Mouse (Mus musculus) liver, embryonic 12.5 days (tissue): ENCODE measurements around the gene Galnt2. TPM values are rescaled to one million over a fixed set of nuclear protein-coding genes. Genes with fewer than 3 reads are reported as not detected.
A peak's percentile ranks its signal among the peaks of the same experiment; 100 is the strongest.

ENCODE experiments used
- ATAC-seq: fragments of 200-750 bp; cut with Nextera tagmentation; 2 replicates; pipeline ENCODE4 v1.8.0; 2017; ENCODE audit warnings: moderate number of reproducible peaks, mild to moderate bottlenecking, moderate library complexity
- H3K27ac ChIP-seq: fragments of 300-500 bp; sonication (generic); 2 replicates; pipeline ENCODE4 v1.5.1; 2016; ENCODE audit warnings: mild to moderate bottlenecking
- H3K27me3 ChIP-seq: fragments of 300-500 bp; sonication (generic); replicated peaks from 2 replicates; pipeline ENCODE4 v1.6.1; 2016; ENCODE audit warnings: mild to moderate bottlenecking, moderate library complexity
- H3K36me3 ChIP-seq: fragments of 300-500 bp; sonication (generic); 2 replicates; pipeline ENCODE4 v1.6.1; 2016; ENCODE audit warnings: mild to moderate bottlenecking, moderate library complexity
- H3K4me1 ChIP-seq: fragments of 300-500 bp; sonication (generic); 2 replicates; pipeline ENCODE4 v1.6.1; 2016
- H3K4me2 ChIP-seq: fragments of 300-500 bp; sonication (generic); 2 replicates; pipeline ENCODE4 v1.6.1; 2016; ENCODE audit warnings: mild to moderate bottlenecking, moderate library complexity
- H3K4me3 ChIP-seq: fragments of 300-500 bp; sonication (generic); 2 replicates; pipeline ENCODE4 v1.5.1; 2016; ENCODE audit warnings: mild to moderate bottlenecking, moderate library complexity
- H3K9ac ChIP-seq: fragments of 300-500 bp; sonication (generic); 2 replicates; pipeline ENCODE4 v1.6.1; 2016; ENCODE audit warnings: mild to moderate bottlenecking, moderate library complexity
- H3K9me3 ChIP-seq: fragments of 300-500 bp; sonication (generic); replicated peaks from 2 replicates; pipeline ENCODE4 v1.6.1; 2016; ENCODE audit warnings: mild to moderate bottlenecking, moderate library complexity
- WGBS: fragments of 180-500 bp; shearing (Covaris S2); methylation state at CpG from one replicate; pipeline ENCODE4 v1.1.7; 2016; ENCODE audit not compliant: insufficient replicate concordance; 5-methylcytosine and 5-hydroxymethylcytosine counted together
- polyA plus RNA-seq: library from polyadenylated mRNA; unstranded; fragments of >200 nt; fragmentation: Nextera tagmentation; extraction: Ambion mirVana; gene quantifications from 2 replicates; pipeline ENCODE4 v1.2.1, GENCODE M21; 2016

Galnt2 gene
- 36.6 and 37.5 TPM in 2 replicates for polyA plus RNA-seq

DNA sequence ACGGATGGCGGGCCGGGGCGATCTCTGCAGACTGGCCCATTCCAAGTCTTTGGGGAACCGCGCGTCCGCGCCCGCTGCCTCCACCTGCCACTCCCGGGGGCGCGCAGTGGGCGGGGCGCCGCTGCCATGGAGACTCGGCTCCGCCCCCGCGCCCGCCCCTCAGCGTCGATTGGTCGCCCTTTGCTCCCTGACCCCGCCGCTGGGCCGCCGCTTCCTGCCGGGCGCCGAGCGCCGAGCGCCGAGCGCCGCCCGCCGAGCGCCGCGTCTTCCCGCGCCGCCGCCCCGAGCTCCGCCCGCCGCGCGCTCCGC, at the start of gene Galnt2:
Gene Galnt2, plus strand, starts transcription at position 216 of the 309 bp plus-strand sequence.
- under 1% methylated on average over 46 of the region's 53 CpGs for WGBS
- ATAC-seq: peak; percentile 87

DNA sequence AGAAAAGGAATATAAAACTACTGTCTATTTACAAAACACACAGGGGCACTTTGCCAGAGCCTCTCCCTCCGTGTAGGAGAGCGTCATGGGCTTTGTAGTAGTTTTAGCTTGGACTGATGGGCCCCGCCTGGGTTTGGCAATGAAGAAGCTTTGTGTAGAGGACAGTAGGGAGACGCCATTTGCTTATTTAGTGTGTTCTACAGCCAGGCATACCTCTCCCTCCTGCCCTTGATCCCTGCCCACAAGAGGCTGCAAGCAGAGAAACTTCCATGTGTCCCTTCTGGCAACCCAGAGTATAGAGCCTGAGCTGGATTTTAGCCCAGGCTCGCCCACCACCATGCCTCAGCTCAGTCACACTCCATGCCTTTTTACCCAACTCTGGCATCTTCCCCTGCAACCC, 49.4 kb upstream of the Galnt2 start:
- H3K36me3 ChIP-seq: no peaks in the 10 kb centered on the region
- no peaks in the 10 kb centered on the region for H3K27me3 ChIP-seq
- WGBS: 65% methylated on average over 5 of the region's 5 CpGs
- no peak overlapping the region for H3K9ac ChIP-seq
- H3K27ac ChIP-seq: no peak overlapping the region
- H3K9me3 ChIP-seq: no peaks in the 10 kb centered on the region
- H3K4me2 ChIP-seq: no peak overlapping the region
- no peaks in the 10 kb centered on the region for H3K4me1 ChIP-seq
- ATAC-seq: no peak
- no peak overlapping the region for H3K4me3 ChIP-seq

More for the DNA sequence above, at the start of gene Galnt2:
- Histone ChIP-seq H3K9me3 (no peaks in the 10 kb centered on the region), H3K4me1 (peaks cover 47% of the 10 kb centered on the region), H3K27ac (peak within 1 kb of the TSS; percentile 77), H3K4me2 (peak within 1 kb of the TSS; percentile 97), H3K4me3 (peak within 1 kb of the TSS; percentile 89), H3K27me3 (peaks cover 15% of the 10 kb centered on the region), H3K36me3 (no peaks in the 10 kb centered on the region), H3K9ac (peak within 1 kb of the TSS; percentile 85)

DNA sequence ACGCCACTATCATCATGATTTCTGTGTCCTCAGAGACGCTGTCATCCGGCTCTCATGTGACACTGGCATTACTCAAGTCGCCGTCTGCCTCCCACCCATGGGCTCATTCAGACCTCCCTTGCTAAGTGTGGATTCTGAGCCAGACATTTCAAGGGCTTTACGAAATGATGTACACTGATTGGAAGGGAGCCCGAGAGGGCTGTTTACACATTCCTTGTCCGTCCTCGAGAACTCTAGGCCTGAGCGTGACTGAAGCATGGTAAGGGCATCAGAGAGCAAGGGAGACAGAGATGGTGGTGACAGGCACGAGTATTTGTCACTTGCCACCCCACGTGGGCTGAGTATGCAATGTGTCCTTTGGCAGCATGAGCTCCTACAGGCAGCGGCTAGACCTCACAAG, 49.0 kb upstream of the Galnt2 start:
- Histone ChIP-seq H3K4me3 (no peak overlapping the region), H3K4me2 (no peak overlapping the region), H3K4me1 (no peaks in the 10 kb centered on the region), H3K9ac (no peak overlapping the region), H3K36me3 (no peaks in the 10 kb centered on the region), H3K27me3 (no peaks in the 10 kb centered on the region), H3K27ac (no peak overlapping the region), H3K9me3 (no peaks in the 10 kb centered on the region)
- no peak for ATAC-seq
- 59% methylated on average over 13 of the region's 13 CpGs for WGBS

DNA sequence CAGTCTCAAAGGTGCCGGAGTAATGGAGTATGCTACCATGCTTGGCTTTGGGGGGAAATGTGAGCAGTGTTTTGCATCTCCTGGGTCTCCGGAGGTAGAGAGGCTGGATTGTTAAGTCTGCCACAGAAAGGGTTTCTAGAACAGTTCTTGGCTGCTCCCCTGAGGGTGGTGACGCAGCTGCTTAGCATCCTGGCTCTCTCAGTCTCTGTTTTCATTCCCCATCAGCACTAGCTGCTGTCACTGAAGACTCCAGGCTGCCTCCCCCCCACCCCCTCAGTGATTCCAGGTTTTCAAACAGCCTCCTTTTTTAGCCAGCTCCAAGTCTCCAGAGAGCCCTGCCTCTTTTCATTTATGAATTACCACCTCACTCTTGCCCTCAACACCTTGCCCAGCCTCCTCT, 47.1 kb upstream of the Galnt2 start:
- Histone ChIP-seq H3K36me3 (no peaks in the 10 kb centered on the region), H3K4me1 (no peaks in the 10 kb centered on the region), H3K27me3 (no peaks in the 10 kb centered on the region), H3K27ac (no peak overlapping the region), H3K4me2 (no peak overlapping the region), H3K4me3 (no peak overlapping the region), H3K9ac (no peak overlapping the region), H3K9me3 (no peaks in the 10 kb centered on the region)
- ATAC-seq: no peak
- WGBS: 66% methylated on average over 3 of the region's 3 CpGs

DNA sequence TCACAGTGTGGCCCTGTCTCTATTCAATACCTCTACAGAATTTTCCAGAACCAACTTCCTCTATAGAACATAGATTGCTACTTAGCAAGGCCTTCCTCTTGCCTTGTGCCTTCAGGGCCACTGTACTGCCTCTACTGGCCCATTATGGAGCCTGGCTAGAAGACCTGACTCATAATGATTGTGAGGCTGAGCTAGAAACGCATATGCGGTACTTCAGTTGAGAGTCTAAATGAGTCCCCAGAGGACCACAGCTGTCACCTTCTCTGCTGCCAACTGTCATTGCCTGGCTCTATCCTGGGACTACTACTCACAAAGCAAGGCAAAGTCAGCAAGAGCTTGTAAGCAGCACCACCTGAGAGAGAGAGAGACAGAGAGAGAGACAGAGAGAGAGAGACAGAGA, 46.7 kb upstream of the Galnt2 start:
- Histone ChIP-seq H3K9me3 (no peaks in the 10 kb centered on the region), H3K4me3 (no peak overlapping the region), H3K36me3 (no peaks in the 10 kb centered on the region), H3K9ac (no peak overlapping the region), H3K4me2 (no peak overlapping the region), H3K4me1 (no peaks in the 10 kb centered on the region), H3K27me3 (no peaks in the 10 kb centered on the region), H3K27ac (no peak overlapping the region)
- WGBS: 73% methylated on average over 2 of the region's 2 CpGs
- no peak for ATAC-seq

DNA sequence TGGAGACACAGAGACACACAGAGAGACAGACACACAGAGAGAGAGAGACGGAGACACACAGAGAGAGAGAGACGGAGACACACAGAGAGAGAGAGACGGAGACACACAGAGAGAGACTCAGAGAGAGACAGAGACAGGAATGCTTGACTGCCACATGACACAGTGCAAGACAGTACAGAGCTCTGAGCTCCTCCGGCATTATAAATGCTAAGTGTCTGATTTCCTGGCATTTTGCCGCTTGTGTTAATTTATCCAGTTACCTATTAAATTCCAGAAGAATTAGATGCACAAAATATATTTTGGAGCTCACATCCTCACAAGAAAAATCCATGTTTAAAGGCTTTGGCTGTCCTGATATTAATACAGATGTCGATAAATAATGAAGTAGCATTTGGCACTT, 46.1 kb upstream of the Galnt2 start:
- no peak overlapping the region for H3K9ac ChIP-seq
- no peaks in the 10 kb centered on the region for H3K27me3 ChIP-seq
- no peak for ATAC-seq
- H3K4me2 ChIP-seq: no peak overlapping the region
- H3K4me3 ChIP-seq: no peak overlapping the region
- no peak overlapping the region for H3K27ac ChIP-seq
- H3K9me3 ChIP-seq: no peaks in the 10 kb centered on the region
- no peaks in the 10 kb centered on the region for H3K4me1 ChIP-seq
- WGBS: 70% methylated on average over 6 of the region's 6 CpGs
- H3K36me3 ChIP-seq: no peaks in the 10 kb centered on the region

GRCm38 (mm10) chr8:124190388-124190787, 40.8 kb upstream of the Galnt2 start:
- H3K4me3 ChIP-seq: no peak overlapping the region
- no peaks in the 10 kb centered on the region for H3K36me3 ChIP-seq
- no peak overlapping the region for H3K27ac ChIP-seq
- H3K9ac ChIP-seq: no peak overlapping the region
- whole genome bisulfite sequencing: 57% methylated on average over 7 of the region's 7 CpGs
- no peaks in the 10 kb centered on the region for H3K9me3 ChIP-seq
- H3K4me2 ChIP-seq: no peak overlapping the region
- ATAC-seq: no peak
- no peaks in the 10 kb centered on the region for H3K4me1 ChIP-seq
- no peaks in the 10 kb centered on the region; the same call in 1 of the 2 replicates for H3K27me3 ChIP-seq

- Histone ChIP-seq H3K4me3 (no peak overlapping the region), H3K36me3 (no peaks in the 10 kb centered on the region), H3K27ac (no peak overlapping the region), H3K27me3 (no peaks in the 10 kb centered on the region; the same call in 1 of the 2 replicates), H3K9ac (no peak overlapping the region), H3K4me1 (no peaks in the 10 kb centered on the region), H3K4me2 (no peak overlapping the region), H3K9me3 (no peaks in the 10 kb centered on the region)
- WGBS: 62% methylated on average over 4 of the region's 4 CpGs
- no peak for ATAC-seq
Measured at GRCm38 (mm10) chr8:124192242-124192641, 38.9 kb upstream of the Galnt2 start.

GRCm38 (mm10) chr8:124192976-124193375, 38.2 kb upstream of the Galnt2 start:
- Histone ChIP-seq H3K9me3 (no peaks in the 10 kb centered on the region), H3K27me3 (peaks cover 3% of the 10 kb centered on the region; the same call in 1 of the 2 replicates), H3K9ac (no peak overlapping the region), H3K4me2 (no peak overlapping the region), H3K4me3 (no peak overlapping the region), H3K36me3 (no peaks in the 10 kb centered on the region), H3K4me1 (no peaks in the 10 kb centered on the region), H3K27ac (no peak overlapping the region)
- no peak for ATAC-seq
- 71% methylated on average over 10 of the region's 10 CpGs for WGBS

- no peak overlapping the region for H3K9ac ChIP-seq
- H3K27ac ChIP-seq: no peak overlapping the region
- peaks cover 7% of the 10 kb centered on the region for H3K27me3 ChIP-seq
- no peaks in the 10 kb centered on the region for H3K9me3 ChIP-seq
- no peak for ATAC-seq
- no peaks in the 10 kb centered on the region for H3K4me1 ChIP-seq
- H3K4me2 ChIP-seq: no peak overlapping the region
- no peaks in the 10 kb centered on the region for H3K36me3 ChIP-seq
- WGBS: 70% methylated on average over 5 of the region's 5 CpGs
- H3K4me3 ChIP-seq: no peak overlapping the region
Measured at GRCm38 (mm10) chr8:124193992-124194391, 37.2 kb upstream of the Galnt2 start.

DNA sequence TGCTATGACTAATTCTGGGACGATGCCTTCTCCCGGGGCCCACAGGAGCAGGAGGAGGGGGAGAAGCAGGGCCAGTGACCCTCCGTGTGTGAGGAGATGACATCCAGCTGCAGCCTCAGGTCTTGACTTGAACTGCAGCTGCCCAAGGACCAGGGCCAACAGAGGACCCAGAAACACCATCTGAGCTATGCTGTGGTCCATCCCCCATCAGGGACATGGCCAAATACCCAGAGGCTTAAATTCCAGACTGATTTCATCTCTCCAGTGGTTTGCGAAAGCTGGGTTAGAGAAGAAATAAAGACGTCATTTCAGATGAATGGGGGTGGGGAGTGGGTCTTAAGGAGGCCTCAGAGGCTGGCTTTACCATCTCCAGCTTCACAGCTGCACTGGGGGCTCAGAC, 35.0 kb upstream of the Galnt2 start:
- H3K9me3 ChIP-seq: no peaks in the 10 kb centered on the region
- no peaks in the 10 kb centered on the region for H3K4me1 ChIP-seq
- H3K9ac ChIP-seq: no peak overlapping the region
- no peaks in the 10 kb centered on the region for H3K36me3 ChIP-seq
- 59% methylated on average over 5 of the region's 5 CpGs for WGBS
- H3K27ac ChIP-seq: no peak overlapping the region
- H3K27me3 ChIP-seq: peaks cover 7% of the 10 kb centered on the region
- H3K4me2 ChIP-seq: no peak overlapping the region
- no peak overlapping the region for H3K4me3 ChIP-seq
- no peak for ATAC-seq

GRCm38 (mm10) chr8:124196797-124197196, 34.4 kb upstream of the Galnt2 start:
- no peaks in the 10 kb centered on the region for H3K9me3 ChIP-seq
- WGBS: 47% methylated on average over 5 of the region's 5 CpGs
- no peaks in the 10 kb centered on the region for H3K36me3 ChIP-seq
- H3K27me3 ChIP-seq: peaks cover 7% of the 10 kb centered on the region
- H3K27ac ChIP-seq: no peak overlapping the region
- no peak for ATAC-seq
- H3K9ac ChIP-seq: no peak overlapping the region
- H3K4me2 ChIP-seq: no peak overlapping the region
- no peaks in the 10 kb centered on the region for H3K4me1 ChIP-seq
- H3K4me3 ChIP-seq: no peak overlapping the region

GRCm38 (mm10) chr8:124198230-124198629, 33.0 kb upstream of the Galnt2 start:
- Histone ChIP-seq H3K9me3 (no peaks in the 10 kb centered on the region), H3K27me3 (peaks cover 7% of the 10 kb centered on the region), H3K36me3 (no peaks in the 10 kb centered on the region), H3K4me3 (no peak overlapping the region), H3K4me2 (no peak overlapping the region), H3K9ac (no peak overlapping the region), H3K4me1 (no peaks in the 10 kb centered on the region), H3K27ac (no peak overlapping the region)
- 70% methylated on average over 7 of the region's 7 CpGs for WGBS
- ATAC-seq: no peak
